Mouse (Mus musculus) heart, postnatal 0 days (tissue): ENCODE data around the gene Flrt2. TPM values are rescaled to one million over a fixed set of nuclear protein-coding genes. Genes with fewer than 3 reads are reported as not detected.

Experiments used
- ATAC-seq: fragments of 200-750 bp; cut with Nextera tagmentation; 2 replicates; pipeline ENCODE4 v1.8.0; 2017; ENCODE audit warnings: low read depth, moderate number of reproducible peaks, moderate library complexity; ENCODE audit not compliant: insufficient read depth
- DNase-seq: peaks from one replicate; pipeline ENCODE4 v3.0.0-alpha.2; 2016; ENCODE audit warnings: low spot score
- H3K27ac ChIP-seq: fragments of 300-500 bp; sonication (generic); 2 replicates; pipeline ENCODE4 v1.5.1; 2014; ENCODE audit warnings: low read depth, mild to moderate bottlenecking
- H3K27me3 ChIP-seq: fragments of 300-500 bp; sonication (generic); 2 replicates; pipeline ENCODE4 v1.6.1; 2014; ENCODE audit warnings: low read length, mixed read lengths; ENCODE audit not compliant: control insufficient read depth, insufficient read depth
- H3K36me3 ChIP-seq: fragments of 300-500 bp; sonication (generic); replicated peaks from 2 replicates; pipeline ENCODE4 v1.6.1; 2014; ENCODE audit warnings: low read length, mixed read lengths; ENCODE audit not compliant: control insufficient read depth, insufficient read depth
- H3K4me1 ChIP-seq: fragments of 300-500 bp; sonication (generic); 2 replicates; pipeline ENCODE4 v1.6.1; 2014; ENCODE audit warnings: antibody characterized with exemption; ENCODE audit not compliant: control insufficient read depth, insufficient read depth
- H3K4me2 ChIP-seq: fragments of 300-500 bp; sonication (generic); 2 replicates; pipeline ENCODE4 v1.6.1; 2014; ENCODE audit warnings: low read depth, mild to moderate bottlenecking, low read length, moderate library complexity
- H3K4me3 ChIP-seq: fragments of 300-500 bp; sonication (generic); 2 replicates; pipeline ENCODE4 v1.5.1; 2014; ENCODE audit warnings: low read depth, low read length
- H3K9ac ChIP-seq: fragments of 300-500 bp; sonication (generic); replicated peaks from 2 replicates; pipeline ENCODE4 v1.6.1; 2014; ENCODE audit warnings: low read depth, low read length, mixed read lengths
- H3K9me3 ChIP-seq: fragments of 300-500 bp; sonication (generic); replicated peaks from 2 replicates; pipeline ENCODE4 v1.6.1; 2016; ENCODE audit warnings: low read length; ENCODE audit not compliant: control insufficient read depth
- CTCF ChIP-seq: IDR thresholded peaks from 2 replicates; pipeline ENCODE4 v1.5.1; 2016; ENCODE audit warnings: antibody characterized with exemption, control low read depth, low read depth
- EP300 ChIP-seq: IDR thresholded peaks from 2 replicates; pipeline ENCODE4 v1.6.1; 2016; ENCODE audit warnings: antibody characterized with exemption, low read depth
- WGBS: fragments of 180-500 bp; shearing (Covaris S2); extraction: QIAGEN DNeasy Blood & Tissue Kit; methylation state at CpG from one replicate; pipeline ENCODE4 v1.1.7; 2014; 5-methylcytosine and 5-hydroxymethylcytosine counted together
- polyA plus RNA-seq: library from polyadenylated mRNA; unstranded; fragments of >200 nt; fragmentation: Nextera tagmentation; extraction: Ambion mirVana; gene quantifications from 2 replicates; pipeline ENCODE4 v1.2.1, GENCODE M21; 2015
- total RNA-seq: library from RNA; depleted of rRNA; stranded (reverse); fragments of >200 nt; gene quantifications from 2 replicates; pipeline ENCODE4 v1.2.3, GENCODE M21; 2014; ENCODE audit warnings: low replicate concordance

Gene Flrt2
- total and polyA plus RNA-seq, 2 experiments from 2014 or later: 6.3 to 20.3 TPM

GRCm38 (mm10) chr12:95667296-95667695 is 24.7 kb upstream of the Flrt2 start:
- ATAC-seq: no peak
- no peaks in the 10 kb centered on the region for H3K9me3 ChIP-seq
- H3K27ac ChIP-seq: no peak overlapping the region
- TF ChIP-seq CTCF: no peak
- no peak for TF ChIP-seq EP300
- no peaks in the 10 kb centered on the region for H3K27me3 ChIP-seq
- H3K4me2 ChIP-seq: no peak overlapping the region
- no peak for DNase-seq
- no peak overlapping the region for H3K9ac ChIP-seq
- WGBS: 67% methylated on average over 5 of the region's 5 CpGs
- no peak overlapping the region for H3K4me3 ChIP-seq
- H3K36me3 ChIP-seq: no peaks in the 10 kb centered on the region
- H3K4me1 ChIP-seq: no peaks in the 10 kb centered on the region

- no peak overlapping the region for H3K4me3 ChIP-seq
- H3K27ac ChIP-seq: no peak overlapping the region
- H3K4me1 ChIP-seq: no peaks in the 10 kb centered on the region
- H3K36me3 ChIP-seq: no peaks in the 10 kb centered on the region
- no peaks in the 10 kb centered on the region for H3K27me3 ChIP-seq
- WGBS: 38% methylated on average over 5 of the region's 5 CpGs
- TF ChIP-seq EP300: no peak
- no peak for TF ChIP-seq CTCF
- H3K4me2 ChIP-seq: no peak overlapping the region
- DNase-seq (no peak), ATAC-seq (no peak)
- H3K9ac ChIP-seq: no peak overlapping the region
- no peaks in the 10 kb centered on the region for H3K9me3 ChIP-seq
Measured at GRCm38 (mm10) chr12:95675711-95676110, 16.3 kb upstream of the Flrt2 start.

GRCm38 (mm10) chr12:95690819-95691218 is 1.2 kb upstream of the Flrt2 start:
- H3K4me1 ChIP-seq: 0 out of 2 replicates have a peak, but pooled peaks cover 4% of the 10 kb centered on the region
- H3K36me3 ChIP-seq: no peaks in the 10 kb centered on the region
- DNase-seq (peak; percentile 72), ATAC-seq (no peak)
- H3K27ac ChIP-seq: no peak overlapping the region
- TF ChIP-seq CTCF (peak; percentile 63), EP300 (no peak)
- no peaks in the 10 kb centered on the region for H3K27me3 ChIP-seq
- H3K9me3 ChIP-seq: no peaks in the 10 kb centered on the region
- H3K4me3 ChIP-seq: no peak overlapping the region
- 8% methylated on average over 9 of the region's 9 CpGs for WGBS
- no peak overlapping the region for H3K4me2 ChIP-seq
- no peak overlapping the region for H3K9ac ChIP-seq

GRCm38 (mm10) chr12:95692948-95693650 is 1.1 kb downstream of the Flrt2 start:
- ATAC-seq (no peak), DNase-seq (no peak)
- Histone ChIP-seq H3K9ac (0 out of 2 replicates have a peak overlapping the region, but pooled peaks have one; percentile 49), H3K9me3 (no peaks in the 10 kb centered on the region), H3K4me3 (peak overlapping the region; percentile 65), H3K4me1 (peaks cover 16% of the 10 kb centered on the region), H3K27me3 (no peaks in the 10 kb centered on the region), H3K36me3 (no peaks in the 10 kb centered on the region), H3K4me2 (peak overlapping the region; percentile 94), H3K27ac (peak overlapping the region; percentile 73; the same call in 1 of the 2 replicates)
- TF ChIP-seq EP300: no peak
- TF ChIP-seq CTCF: no peak
- WGBS: 2% methylated on average over 13 of the region's 13 CpGs

- no peak; the same call in 1 of the 2 replicates for TF ChIP-seq CTCF
- under 1% methylated on average over 28 of the region's 28 CpGs for WGBS
- DNase-seq: peak; percentile 56
- Histone ChIP-seq H3K36me3 (no peaks in the 10 kb centered on the region), H3K9ac (peak overlapping the region; percentile 81), H3K4me2 (peak overlapping the region; percentile 94), H3K27me3 (no peaks in the 10 kb centered on the region), H3K4me1 (peaks cover 21% of the 10 kb centered on the region), H3K4me3 (peak overlapping the region; percentile 65), H3K9me3 (no peaks in the 10 kb centered on the region), H3K27ac (peak overlapping the region; percentile 73)
- no peak for ATAC-seq
Measured at GRCm38 (mm10) chr12:95693651-95694471, 1.8 kb downstream of the Flrt2 start.
